Mouse (Mus musculus) T-helper 1 cell (primary cell): ENCODE data around the gene Ttn.

Source experiments
- in situ Hi-C: fragments of 300-600 bp; cut with MboI, MseI; formaldehyde crosslinking; loops from one replicate; pipeline ENCODE4 v1.15.1; 2025; ENCODE audit warnings: high pct_unique_total_duplicates

Ttn gene

GRCm38 (mm10) chr2:76861327-76861726 lies 121.0 kb downstream of the Ttn start:
- in situ Hi-C loops = no loop called here

DNA sequence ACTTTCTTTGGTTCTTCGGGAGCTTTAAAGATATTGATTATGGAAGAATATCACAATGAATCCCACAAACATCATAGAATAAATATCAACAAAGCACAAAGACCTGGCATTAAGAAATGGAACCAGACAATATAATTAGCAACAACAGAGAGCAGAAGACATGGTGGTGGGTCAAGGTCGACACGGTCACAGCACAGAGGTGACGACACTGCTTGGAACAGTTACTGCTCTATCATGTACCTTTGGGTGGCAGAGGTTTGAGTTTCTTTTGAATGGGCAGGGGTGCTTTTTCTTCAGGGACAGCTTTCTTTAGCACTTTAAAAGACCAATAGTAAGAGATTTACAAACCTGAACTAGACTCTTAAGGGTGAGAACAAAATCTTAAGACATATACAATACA lies 132.3 kb downstream of the Ttn start:
- in situ Hi-C loops = no loop called here

- in situ Hi-C loops = no loop called here
These were observed 139.2 kb downstream of the Ttn start for GRCm38 (mm10) chr2:76843162-76843561.

- in situ Hi-C loops = no loop called here
These were observed 161.9 kb downstream of the Ttn start for GRCm38 (mm10) chr2:76820472-76820871.

- in situ Hi-C loops = no loop called here
These were observed 164.6 kb downstream of the Ttn start for GRCm38 (mm10) chr2:76817796-76818195.

- in situ Hi-C loops = no loop called here
These were observed 168.1 kb downstream of the Ttn start for GRCm38 (mm10) chr2:76814048-76814817.

DNA sequence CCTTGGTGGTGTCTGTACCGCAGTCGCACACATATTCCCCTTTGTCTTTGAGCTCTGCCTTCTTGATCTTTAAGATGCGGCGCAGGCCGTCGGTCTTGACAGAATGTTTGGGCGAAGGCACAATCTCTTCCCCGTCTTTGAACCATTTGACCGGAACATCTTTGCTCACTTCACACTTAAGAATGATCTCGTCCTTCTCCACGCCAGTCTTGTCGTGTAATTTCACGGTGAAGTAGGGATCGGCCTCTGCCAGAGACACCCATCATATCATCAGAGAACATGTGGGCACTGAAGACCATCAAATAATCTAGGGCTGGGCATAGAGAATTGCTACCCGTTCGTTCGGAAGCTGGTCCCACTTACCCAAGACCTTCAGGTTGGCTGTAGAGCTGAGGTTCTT lies 171.2 kb downstream of the Ttn start:
- in situ Hi-C loops = no loop called here

DNA sequence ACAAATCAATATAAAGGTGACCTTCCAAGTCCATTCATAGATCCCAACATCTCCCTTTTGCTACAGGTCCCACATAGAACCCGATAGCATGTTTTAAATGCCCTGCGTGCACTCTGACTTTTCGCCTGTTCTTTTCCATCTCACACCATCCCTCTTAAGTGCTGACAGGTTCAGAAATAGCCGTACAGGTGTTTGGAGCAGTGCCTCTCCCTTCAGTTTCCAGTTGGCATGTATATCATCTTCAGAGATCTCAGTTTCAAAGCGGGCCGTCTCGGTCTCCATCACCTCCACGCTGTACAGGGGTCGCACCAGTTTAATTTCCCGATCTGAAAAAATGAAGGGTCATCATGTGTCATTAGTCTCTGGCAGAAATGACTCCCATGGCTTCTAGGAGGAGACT lies 174.0 kb downstream of the Ttn start:
- in situ Hi-C loops = no loop called here

- in situ Hi-C loops = no loop called here
These were observed 175.1 kb downstream of the Ttn start for GRCm38 (mm10) chr2:76807284-76807683.

DNA sequence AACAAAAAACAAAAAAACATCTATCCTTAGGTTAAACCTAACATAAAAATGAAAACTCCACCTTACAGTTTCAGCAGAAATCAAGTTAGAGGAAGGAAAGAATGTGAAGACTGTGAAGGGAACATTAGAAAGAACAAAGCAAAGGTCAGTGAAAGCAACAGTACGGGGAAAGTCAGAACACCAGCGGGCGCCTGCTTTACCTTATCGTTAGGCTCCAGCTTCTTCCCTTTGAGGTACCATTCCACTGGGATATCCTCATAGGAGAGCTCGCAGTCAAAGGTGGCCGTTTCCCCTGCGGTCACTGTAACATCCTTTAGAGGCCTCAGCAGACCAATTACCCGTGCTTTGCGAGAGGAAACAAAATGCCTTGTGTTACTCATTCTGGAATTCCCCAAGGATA lies 175.5 kb downstream of the Ttn start:
- in situ Hi-C loops = no loop called here

DNA sequence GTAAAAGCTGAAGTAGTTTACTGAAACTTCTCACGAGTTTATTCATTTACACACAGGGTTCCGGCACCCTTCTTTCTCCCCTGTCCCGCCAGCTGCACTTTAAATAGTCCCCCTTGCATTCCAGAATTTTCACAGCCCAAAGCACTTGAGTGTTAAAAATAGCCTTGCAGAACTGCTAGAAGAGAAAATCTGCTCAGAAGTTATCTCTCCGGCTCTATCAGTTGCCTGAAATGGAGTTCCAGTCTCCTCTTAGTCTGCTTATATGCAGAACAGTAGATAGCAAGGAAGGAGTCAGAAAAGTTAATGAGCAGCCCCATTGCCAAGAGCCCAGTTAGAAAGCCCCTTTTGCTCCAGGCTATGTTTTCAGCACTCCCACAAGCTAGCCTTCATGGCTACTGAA lies 176.0 kb downstream of the Ttn start:
- in situ Hi-C loops = no loop called here

- in situ Hi-C loops = no loop called here
These were observed 177.0 kb downstream of the Ttn start for GRCm38 (mm10) chr2:76805191-76805892.

DNA sequence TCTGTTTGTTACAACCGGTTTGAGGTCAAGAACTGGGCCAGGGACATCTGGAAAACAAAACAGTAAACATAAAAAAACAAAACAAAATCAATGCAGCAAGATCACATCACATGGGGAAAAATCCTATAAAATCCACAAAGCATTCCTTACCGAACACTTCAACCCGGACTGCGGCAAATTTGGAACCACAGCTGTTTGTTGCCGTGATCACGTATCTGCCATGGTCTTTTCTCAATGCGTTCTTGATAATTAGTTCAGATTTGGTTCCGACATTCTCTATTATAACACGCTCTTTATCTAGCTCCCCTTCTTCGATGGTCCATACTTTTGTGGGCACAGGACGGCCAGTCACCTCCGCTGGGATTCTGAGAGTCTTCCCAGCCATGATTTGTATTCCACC lies 198.2 kb downstream of the Ttn start:
- in situ Hi-C loops = no loop called here

- in situ Hi-C loops = no loop called here
These were observed 201.6 kb downstream of the Ttn start for GRCm38 (mm10) chr2:76780792-76781191.

GRCm38 (mm10) chr2:76769831-76770230 lies 212.5 kb downstream of the Ttn start:
- in situ Hi-C loops = no loop called here

DNA sequence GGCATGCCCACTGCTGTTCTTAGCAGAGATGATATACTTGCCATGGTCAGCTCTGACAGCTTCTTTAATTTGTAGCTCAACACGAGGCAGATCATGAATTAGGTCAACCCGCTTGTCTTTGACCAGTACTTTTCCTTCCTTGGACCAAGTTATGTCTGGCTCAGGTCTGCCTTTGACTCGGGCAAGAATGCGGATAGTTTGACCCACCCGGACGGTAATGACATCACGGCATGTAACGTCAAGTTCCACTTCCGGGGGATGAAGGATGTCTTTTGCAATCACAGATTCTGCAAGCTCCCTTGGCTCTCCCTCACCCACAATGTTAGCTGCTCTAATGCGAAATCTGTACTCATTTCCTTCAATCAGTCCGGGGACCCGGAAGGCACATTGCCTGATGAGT lies 215.1 kb downstream of the Ttn start:
- in situ Hi-C loops = no loop called here

DNA sequence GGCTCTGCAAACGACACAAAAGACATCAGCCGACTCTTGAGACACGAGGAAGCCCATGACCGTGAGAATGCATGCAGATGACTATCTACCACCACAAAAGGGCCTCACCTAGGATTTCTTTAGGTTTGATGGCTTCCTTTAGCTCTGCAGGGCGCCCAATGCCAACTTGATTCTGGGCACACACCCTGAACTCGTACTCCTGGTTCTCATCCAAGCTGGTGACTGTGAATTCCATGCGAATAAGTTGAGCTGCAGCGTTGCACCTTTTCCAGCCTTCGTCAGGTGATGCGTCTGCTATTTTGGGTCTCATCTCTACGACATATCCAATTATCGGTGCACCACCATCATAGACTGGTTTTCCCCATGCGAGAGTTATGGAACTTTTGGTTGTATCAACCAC lies 217.8 kb downstream of the Ttn start:
- in situ Hi-C loops = no loop called here

DNA sequence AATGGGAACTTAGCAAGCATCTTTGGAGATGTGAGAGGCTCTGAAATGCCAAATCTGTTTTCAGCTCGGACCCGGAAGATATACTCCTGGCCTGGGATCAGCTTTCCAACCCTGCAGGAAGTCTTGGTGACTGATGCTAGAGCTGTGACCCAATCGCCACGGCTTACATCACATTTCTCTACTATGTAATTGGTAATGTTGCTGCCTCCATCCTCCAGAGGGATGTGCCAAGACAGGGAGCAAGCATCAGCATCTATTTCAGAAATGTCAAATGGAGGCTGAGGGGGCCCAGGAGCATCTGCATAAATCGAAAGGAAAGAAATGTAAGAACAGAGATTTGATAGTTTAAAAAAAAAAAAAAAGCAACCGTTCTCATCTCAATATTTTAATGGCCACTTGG lies 220.2 kb downstream of the Ttn start:
- in situ Hi-C loops = no loop called here

GRCm38 (mm10) chr2:76756461-76756860 lies 225.9 kb downstream of the Ttn start:
- in situ Hi-C loops = no loop called here

DNA sequence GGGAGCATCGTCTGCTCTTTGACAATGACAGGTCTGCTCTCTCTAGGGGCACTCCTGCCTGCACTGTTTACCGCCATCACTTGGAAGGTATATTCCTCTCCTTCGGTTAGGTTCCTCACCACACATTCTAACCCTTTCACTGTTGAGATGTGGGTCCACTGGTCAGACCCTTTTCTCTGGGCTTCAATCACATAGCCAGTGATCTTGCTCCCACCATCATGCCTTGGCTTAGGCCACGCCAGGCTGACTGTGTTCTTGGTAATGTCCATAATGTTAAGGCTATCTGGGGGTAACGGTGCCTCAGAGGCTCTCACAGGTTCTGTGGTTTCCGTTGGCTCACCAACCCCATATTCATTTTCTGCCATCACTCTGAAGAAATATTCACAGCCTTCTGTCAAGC lies 230.4 kb downstream of the Ttn start:
- in situ Hi-C loops = no loop called here

DNA sequence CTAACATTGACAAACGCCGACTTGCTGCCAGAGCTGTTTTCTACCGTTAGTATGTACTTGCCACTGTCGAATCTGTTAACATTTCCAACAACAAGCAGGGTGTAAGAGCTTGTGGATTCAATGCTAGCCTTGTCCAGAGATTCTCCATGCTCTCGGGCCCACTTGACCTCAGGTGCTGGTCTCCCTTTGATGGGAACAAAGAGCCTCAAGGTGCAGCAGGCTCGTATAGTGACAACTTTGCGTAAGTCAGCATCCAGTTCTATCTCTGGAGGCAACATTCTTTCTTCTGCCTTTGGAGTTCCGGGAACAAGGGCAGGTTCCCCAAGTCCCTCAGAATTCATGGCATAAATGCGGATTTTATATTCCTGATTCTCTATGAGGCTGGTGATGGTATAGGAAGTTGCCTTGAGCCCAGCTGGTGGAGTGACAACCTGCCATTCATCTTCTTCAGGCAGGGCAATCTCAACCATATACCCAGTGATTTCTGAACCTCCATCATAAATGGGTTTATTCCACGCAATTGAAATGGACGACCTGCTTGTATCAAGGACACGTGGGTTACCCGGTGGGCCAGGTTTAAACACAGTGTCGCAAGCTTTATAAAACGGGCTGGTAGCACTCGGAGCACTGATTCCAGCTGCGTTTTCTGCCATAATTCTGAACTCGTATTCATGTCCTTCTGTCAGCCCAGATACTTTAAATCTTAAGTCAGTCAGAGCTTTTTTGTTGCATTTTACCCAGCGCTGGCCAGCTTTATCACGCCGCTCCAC lies 232.8 kb downstream of the Ttn start:
- in situ Hi-C loops = no loop called here

DNA sequence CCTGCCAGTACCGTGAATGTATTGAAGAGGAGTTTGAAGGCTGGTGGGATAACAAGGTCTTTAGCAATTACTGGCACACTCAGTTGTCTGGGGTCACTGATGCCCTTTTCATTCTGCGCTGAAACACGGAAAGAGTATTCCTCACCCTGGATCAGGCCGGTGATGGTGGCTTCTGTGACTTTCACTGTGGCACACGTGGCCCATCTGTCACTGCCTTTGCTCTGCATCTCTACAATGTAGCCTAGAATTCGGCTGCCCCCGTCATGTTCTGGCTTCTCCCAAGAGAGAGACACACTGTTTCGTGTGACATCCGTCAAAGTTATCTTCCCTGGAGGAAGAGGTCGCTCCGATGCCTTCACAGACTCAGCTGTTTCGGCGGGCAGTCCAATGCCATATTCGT lies 233.7 kb downstream of the Ttn start:
- in situ Hi-C loops = no loop called here

DNA sequence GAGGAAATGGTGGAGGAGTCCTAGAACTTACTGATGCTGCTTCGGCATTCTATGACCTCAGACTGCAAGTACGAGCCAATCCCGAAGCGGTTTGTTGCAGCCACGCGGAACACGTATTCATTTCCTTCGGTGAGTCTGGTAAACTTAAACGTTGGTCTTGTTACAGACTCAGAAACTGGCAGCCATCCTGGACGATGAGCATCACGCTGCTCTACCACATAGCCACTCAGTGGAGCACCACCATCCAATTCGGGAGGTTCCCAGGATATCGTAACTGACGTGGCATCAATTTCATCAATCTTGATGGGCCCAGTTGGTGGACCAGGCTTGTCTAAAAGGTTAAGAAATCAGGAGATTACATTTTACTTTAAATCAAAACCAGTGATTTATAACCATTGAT lies 262.7 kb downstream of the Ttn start:
- in situ Hi-C loops = no loop called here
